Mouse (Mus musculus) heart, embryonic 14.5 days (tissue): ENCODE measurements around the gene Cplx2. TPM values are rescaled to one million over a fixed set of nuclear protein-coding genes. Genes with fewer than 3 reads are reported as not detected.

Experiments
- ATAC-seq: fragments of 200-750 bp; cut with Nextera tagmentation; 2 replicates; pipeline ENCODE4 v1.8.0; 2017; ENCODE audit warnings: low read depth, moderate TSS enrichment; ENCODE audit not compliant: insufficient number of reproducible peaks, insufficient read depth, low FRiP score
- H3K27ac ChIP-seq, 2 experiments: fragments of 200-500 bp in 1 of 2; fragments of 300-500 bp in 1 of 2; sonication (generic) in 1 of 2; replicated peaks in 1 of 2; 2 replicates each; pipeline ENCODE4 v1.5.1; 2012 to 2014; ENCODE audit warnings: low read depth in 2 of 2, low read length in 2 of 2, control low read depth in 1 of 2, mild to moderate bottlenecking in 1 of 2, mixed read lengths in 1 of 2; ENCODE audit not compliant: control insufficient read depth in 1 of 2, insufficient read depth in 1 of 2
- H3K27me3 ChIP-seq: fragments of 300-500 bp; sonication (generic); 2 replicates; pipeline ENCODE4 v1.6.1; 2014; ENCODE audit warnings: mild to moderate bottlenecking, low read length, control low read depth; ENCODE audit not compliant: control insufficient read depth, insufficient read depth
- H3K36me3 ChIP-seq: fragments of 300-500 bp; sonication (generic); 2 replicates; pipeline ENCODE4 v1.6.1; 2014; ENCODE audit warnings: mild to moderate bottlenecking, control low read depth, low read length, mixed read lengths; ENCODE audit not compliant: control insufficient read depth, insufficient read depth
- H3K4me1 ChIP-seq, 2 experiments: fragments of 200-500 bp in 1 of 2; fragments of 300-500 bp in 1 of 2; sonication (generic) in 1 of 2; 2 replicates each; pipeline ENCODE4 v1.6.1; 2012 to 2014; ENCODE audit warnings: low read length in 2 of 2, control low read depth in 1 of 2, mixed read lengths in 1 of 2; ENCODE audit not compliant: control insufficient read depth in 2 of 2, insufficient read depth in 2 of 2
- H3K4me2 ChIP-seq: fragments of 300-500 bp; sonication (generic); 2 replicates; pipeline ENCODE4 v1.6.1; 2014; ENCODE audit warnings: mild to moderate bottlenecking, low read length
- H3K4me3 ChIP-seq, 2 experiments: fragments of 200-500 bp in 1 of 2; fragments of 300-500 bp in 1 of 2; sonication (generic) in 1 of 2; 2 replicates each; pipeline ENCODE4 v1.5.1; 2012 to 2014; ENCODE audit warnings: low read length in 2 of 2, mild to moderate bottlenecking in 2 of 2, control low read depth in 1 of 2, low read depth in 1 of 2, moderate library complexity in 1 of 2; ENCODE audit not compliant: control insufficient read depth in 1 of 2, insufficient read depth in 1 of 2
- H3K9ac ChIP-seq: fragments of 300-500 bp; sonication (generic); 2 replicates; pipeline ENCODE4 v1.6.1; 2014; ENCODE audit warnings: mild to moderate bottlenecking, low read length
- H3K9me3 ChIP-seq: fragments of 300-500 bp; sonication (generic); 2 replicates; pipeline ENCODE4 v1.6.1; 2016; ENCODE audit warnings: low read length, control low read depth; ENCODE audit not compliant: control insufficient read depth
- WGBS: fragments of 180-500 bp; shearing (Covaris S2); extraction: QIAGEN DNeasy Blood & Tissue Kit; methylation state at CpG from one replicate; pipeline ENCODE4 v1.1.7; 2014; 5-methylcytosine and 5-hydroxymethylcytosine counted together
- polyA plus RNA-seq: library from polyadenylated mRNA; unstranded; fragments of >200 nt; fragmentation: Nextera tagmentation; extraction: Ambion mirVana; gene quantifications from 2 replicates; pipeline ENCODE4 v1.2.1, GENCODE M21; 2014

The Cplx2 gene
- polyA plus RNA-seq, 1 experiment from 2014 or later, result 3.3 TPM

- Histone ChIP-seq H3K9me3 (no peaks in the 10 kb centered on the region), H3K36me3 (no peaks in the 10 kb centered on the region), H3K27ac (no peak overlapping the region), H3K4me2 (peak overlapping the region; percentile 59), H3K27me3 (peaks cover 52% of the 10 kb centered on the region), H3K9ac (no peak overlapping the region), H3K4me1 (peaks cover 0 to 12% of the 10 kb centered on the region in 2 experiments; a peak in 2 of 4 replicates), H3K4me3 (peak overlapping the region in 1 of 2 experiments; percentile 29; a peak in 2 of 4 replicates)
- ATAC-seq, result peak; percentile 72
- WGBS, result under 1% methylated on average over 41 of the region's 59 CpGs
These were observed 510 bp downstream of the Cplx2 start for GRCm38 (mm10) chr13:54371387-54372330.

DNA sequence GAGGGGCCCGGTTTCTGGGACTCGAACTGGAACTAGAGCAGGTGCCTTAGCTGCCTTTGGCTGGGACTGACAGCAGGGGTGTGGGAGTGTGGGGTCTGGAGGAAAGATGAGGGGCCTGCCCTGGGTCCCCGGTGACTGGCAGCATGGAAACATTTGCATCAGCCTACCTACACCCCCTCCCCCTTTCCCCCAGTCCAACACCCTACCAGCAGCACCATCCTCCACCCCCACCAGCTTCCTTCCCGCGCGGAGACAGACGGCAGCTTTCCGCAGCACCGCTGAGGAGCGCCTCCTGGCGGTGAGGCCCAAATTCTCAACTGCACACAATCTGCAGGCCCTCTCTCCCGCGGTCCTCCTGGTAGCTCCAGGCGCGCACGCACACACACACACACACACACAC lies 1.5 kb downstream of the Cplx2 start:
- Histone ChIP-seq H3K4me1 (peaks cover 0 to 12% of the 10 kb centered on the region in 2 experiments; a peak in 2 of 4 replicates), H3K9ac (no peak overlapping the region), H3K4me2 (no peak overlapping the region), H3K36me3 (no peaks in the 10 kb centered on the region), H3K4me3 (no peak overlapping the region), H3K9me3 (no peaks in the 10 kb centered on the region), H3K27ac (no peak overlapping the region), H3K27me3 (peaks cover 52% of the 10 kb centered on the region)
- ATAC-seq, result no peak
- WGBS, result 1% methylated on average over 7 of the region's 16 CpGs

DNA sequence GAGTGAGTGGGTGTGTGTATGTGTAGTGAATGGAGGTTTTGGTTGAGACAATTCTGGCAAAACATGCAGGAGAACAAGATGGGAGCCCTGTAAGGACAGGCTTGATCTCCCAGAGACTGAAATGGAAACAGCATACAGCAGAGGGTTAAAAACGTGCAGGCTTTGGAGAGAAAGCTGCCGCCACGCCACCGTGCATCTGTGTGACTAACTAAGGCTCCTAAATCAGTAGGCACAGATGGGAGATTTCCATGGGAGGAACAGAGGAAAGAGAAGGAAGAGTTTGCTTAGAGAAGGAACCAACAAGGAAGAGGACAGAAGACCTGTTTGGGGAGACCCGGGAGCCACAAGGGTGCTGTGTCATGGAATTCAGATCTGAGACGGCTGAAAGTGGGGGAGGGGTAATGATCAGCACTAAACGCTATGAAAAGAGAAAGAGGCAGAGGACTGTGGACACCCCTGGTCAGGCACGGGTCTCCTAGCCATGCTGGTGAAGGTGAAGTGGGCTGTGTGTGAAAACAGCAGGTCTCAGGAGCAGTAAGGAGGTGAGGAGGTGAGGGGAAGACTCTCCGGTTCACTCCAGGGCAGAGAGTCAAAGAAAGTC lies 3.1 kb downstream of the Cplx2 start:
- WGBS, result 35% methylated on average over 9 of the region's 9 CpGs
- no peak for ATAC-seq
- Histone ChIP-seq H3K4me2 (no peak overlapping the region), H3K27me3 (peaks cover 52% of the 10 kb centered on the region), H3K9me3 (no peaks in the 10 kb centered on the region), H3K4me1 (peaks cover 0 to 12% of the 10 kb centered on the region in 2 experiments; a peak in 2 of 4 replicates), H3K9ac (no peak overlapping the region), H3K4me3 (no peak overlapping the region), H3K36me3 (no peaks in the 10 kb centered on the region), H3K27ac (no peak overlapping the region)

GRCm38 (mm10) chr13:54375497-54376495 lies 4.6 kb downstream of the Cplx2 start:
- Histone ChIP-seq H3K36me3 (no peaks in the 10 kb centered on the region), H3K4me3 (no peak overlapping the region), H3K4me1 (peaks cover 0 to 10% of the 10 kb centered on the region in 2 experiments; a peak in 2 of 4 replicates), H3K9me3 (no peaks in the 10 kb centered on the region), H3K9ac (no peak overlapping the region), H3K27me3 (peaks cover 36% of the 10 kb centered on the region), H3K27ac (no peak overlapping the region), H3K4me2 (no peak overlapping the region)
- ATAC-seq, result no peak
- WGBS, result 58% methylated on average over 11 of the region's 11 CpGs

GRCm38 (mm10) chr13:54376736-54377135 lies 5.6 kb downstream of the Cplx2 start:
- Histone ChIP-seq H3K4me3 (no peak overlapping the region), H3K36me3 (no peaks in the 10 kb centered on the region), H3K27ac (no peak overlapping the region), H3K9me3 (no peaks in the 10 kb centered on the region), H3K9ac (no peak overlapping the region), H3K4me2 (no peak overlapping the region), H3K4me1 (peaks cover 0 to 2% of the 10 kb centered on the region in 2 experiments; a peak in 2 of 4 replicates), H3K27me3 (peaks cover 28% of the 10 kb centered on the region)
- ATAC-seq, result no peak
- WGBS, result 85% methylated on average over 7 of the region's 7 CpGs

GRCm38 (mm10) chr13:54378051-54378450 lies 6.9 kb downstream of the Cplx2 start:
- 60% methylated on average over 3 of the region's 3 CpGs for WGBS
- no peak overlapping the region for H3K4me3 ChIP-seq
- no peaks in the 10 kb centered on the region for H3K36me3 ChIP-seq
- H3K4me1 ChIP-seq, result no peaks in the 10 kb centered on the region
- no peak overlapping the region for H3K9ac ChIP-seq
- no peak overlapping the region for H3K4me2 ChIP-seq
- H3K27ac ChIP-seq, result no peak overlapping the region
- H3K27me3 ChIP-seq, result peaks cover 15% of the 10 kb centered on the region
- no peaks in the 10 kb centered on the region for H3K9me3 ChIP-seq
- ATAC-seq, result no peak

- no peak for ATAC-seq
These were observed 9.3 kb downstream of the Cplx2 start for GRCm38 (mm10) chr13:54380421-54380820.

More at GRCm38 (mm10) chr13:54380421-54380820, 9.3 kb downstream of the Cplx2 start:
- Histone ChIP-seq H3K9me3 (no peaks in the 10 kb centered on the region), H3K4me2 (no peak overlapping the region), H3K27ac (no peak overlapping the region), H3K4me3 (no peak overlapping the region), H3K4me1 (peaks cover 5% of the 10 kb centered on the region in 2 experiments; a peak in 3 of 4 replicates), H3K9ac (no peak overlapping the region), H3K27me3 (no peaks in the 10 kb centered on the region), H3K36me3 (no peaks in the 10 kb centered on the region)
- 84% methylated on average over 5 of the region's 5 CpGs for WGBS
